Mouse (Mus musculus): ENCODE data around the gene Rpl32. TPM values are rescaled to one million over a fixed set of nuclear protein-coding genes. Genes with fewer than 3 reads are reported as not detected.

The Rpl32 gene
- total and polyA plus RNA-seq, 2 experiments from 2014 or later, result 790 to 1,119 TPM

- no peak for TF ChIP-seq CTCF (IDR thresholded peaks at IDR 0.05; ENCODE audit: low read depth)
- DNase-seq (ENCODE audit: low spot score) (no peak), ATAC-seq (no peak)
- Histone ChIP-seq H3K4me2 (ENCODE audit: low read depth, low read length) (no peak overlapping the region), H3K27ac (no peak overlapping the region), H3K27me3 (ENCODE audit: insufficient read depth, low read length) (no peaks in the 10 kb centered on the region), H3K36me3 (ENCODE audit: insufficient read depth, low read length) (no peaks in the 10 kb centered on the region), H3K4me3 (ENCODE audit: low read length) (no peak overlapping the region), H3K9ac (replicated peaks; ENCODE audit: low read length) (no peak overlapping the region), H3K4me1 (ENCODE audit: insufficient read depth, low read length) (no peaks in the 10 kb centered on the region), H3K9me3 (ENCODE audit: low read length) (no peaks in the 10 kb centered on the region)
- 73% methylated on average over 4 of the region's 4 CpGs for WGBS
Observed at GRCm38 (mm10) chr6:115815041-115815440, 6.5 kb upstream of the Rpl32 start.

GRCm38 (mm10) chr6:115814104-115814503 lies 5.6 kb upstream of the Rpl32 start:
- H3K4me3 ChIP-seq (ENCODE audit: low read length), result no peak overlapping the region
- H3K27me3 ChIP-seq (ENCODE audit: insufficient read depth, low read length), result no peaks in the 10 kb centered on the region
- 31% methylated on average over 4 of the region's 4 CpGs for WGBS
- TF ChIP-seq CTCF (IDR thresholded peaks at IDR 0.05; ENCODE audit: low read depth), result peak; percentile 74
- ATAC-seq (peak; percentile 41; the same call in 1 of the 2 replicates), DNase-seq (ENCODE audit: low spot score) (peak; percentile 74)
- H3K36me3 ChIP-seq (ENCODE audit: insufficient read depth, low read length), result no peaks in the 10 kb centered on the region
- H3K9ac ChIP-seq (replicated peaks; ENCODE audit: low read length), result no peak overlapping the region
- H3K4me2 ChIP-seq (ENCODE audit: low read depth, low read length), result no peak overlapping the region
- no peaks in the 10 kb centered on the region for H3K9me3 ChIP-seq (ENCODE audit: low read length)
- no peaks in the 10 kb centered on the region for H3K4me1 ChIP-seq (ENCODE audit: insufficient read depth, low read length)
- no peak overlapping the region for H3K27ac ChIP-seq

GRCm38 (mm10) chr6:115811606-115812005 lies 3.1 kb upstream of the Rpl32 start:
- H3K9me3 ChIP-seq (ENCODE audit: low read length), result no peaks in the 10 kb centered on the region
- no peaks in the 10 kb centered on the region for H3K27me3 ChIP-seq (ENCODE audit: insufficient read depth, low read length)
- no peak overlapping the region for H3K4me3 ChIP-seq (ENCODE audit: low read length)
- H3K36me3 ChIP-seq (ENCODE audit: insufficient read depth, low read length), result 0 out of 2 replicates have a peak, but pooled peaks cover 5% of the 10 kb centered on the region
- peaks cover 6% of the 10 kb centered on the region for H3K4me1 ChIP-seq (ENCODE audit: insufficient read depth, low read length)
- no peak overlapping the region for H3K9ac ChIP-seq (replicated peaks; ENCODE audit: low read length)
- WGBS, result 72% methylated on average over 8 of the region's 8 CpGs
- DNase-seq (ENCODE audit: low spot score) (no peak), ATAC-seq (no peak)
- no peak overlapping the region for H3K4me2 ChIP-seq (ENCODE audit: low read depth, low read length)
- no peak for TF ChIP-seq CTCF (IDR thresholded peaks at IDR 0.05; ENCODE audit: low read depth)
- no peak overlapping the region for H3K27ac ChIP-seq

- peaks cover 29% of the 10 kb centered on the region for H3K36me3 ChIP-seq (ENCODE audit: insufficient read depth, low read length)
- peaks cover 6% of the 10 kb centered on the region for H3K4me1 ChIP-seq (ENCODE audit: insufficient read depth, low read length)
- under 1% methylated on average over 22 of the region's 22 CpGs for WGBS
- no peaks in the 10 kb centered on the region for H3K9me3 ChIP-seq (ENCODE audit: low read length)
- H3K27ac ChIP-seq, result peak overlapping the region; percentile 99
- ATAC-seq (peak; percentile 31; the same call in 1 of the 2 replicates), DNase-seq (ENCODE audit: low spot score) (no peak)
- TF ChIP-seq CTCF (IDR thresholded peaks at IDR 0.05; ENCODE audit: low read depth), result no peak
- H3K4me2 ChIP-seq (ENCODE audit: low read depth, low read length), result peak overlapping the region; percentile 74
- peak overlapping the region; percentile 96 for H3K9ac ChIP-seq (replicated peaks; ENCODE audit: low read length)
- H3K27me3 ChIP-seq (ENCODE audit: insufficient read depth, low read length), result no peaks in the 10 kb centered on the region
- peak overlapping the region; percentile 92 for H3K4me3 ChIP-seq (ENCODE audit: low read length)
Observed at GRCm38 (mm10) chr6:115808196-115808487, 405 bp downstream of the Rpl32 start.

GRCm38 (mm10) chr6:115807464-115808195 lies 917 bp downstream of the Rpl32 start:
- Histone ChIP-seq H3K9me3 (ENCODE audit: low read length) (no peaks in the 10 kb centered on the region), H3K4me3 (ENCODE audit: low read length) (peak overlapping the region; percentile 92), H3K4me2 (ENCODE audit: low read depth, low read length) (peak overlapping the region; percentile 74), H3K36me3 (ENCODE audit: insufficient read depth, low read length) (peaks cover 30% of the 10 kb centered on the region), H3K4me1 (ENCODE audit: insufficient read depth, low read length) (peaks cover 6% of the 10 kb centered on the region), H3K9ac (replicated peaks; ENCODE audit: low read length) (peak overlapping the region; percentile 96), H3K27ac (peak overlapping the region; percentile 99), H3K27me3 (ENCODE audit: insufficient read depth, low read length) (no peaks in the 10 kb centered on the region)
- TF ChIP-seq CTCF (IDR thresholded peaks at IDR 0.05; ENCODE audit: low read depth), result no peak
- DNase-seq (ENCODE audit: low spot score) (peak; percentile 10), ATAC-seq (no peak)
- 3% methylated on average over 15 of the region's 15 CpGs for WGBS

GRCm38 (mm10) chr6:115804432-115805192 lies 3.9 kb downstream of the Rpl32 start:
- DNase-seq (ENCODE audit: low spot score) (no peak), ATAC-seq (no peak)
- Histone ChIP-seq H3K27me3 (ENCODE audit: insufficient read depth, low read length) (no peaks in the 10 kb centered on the region), H3K36me3 (ENCODE audit: insufficient read depth, low read length) (peaks cover 49% of the 10 kb centered on the region), H3K4me1 (ENCODE audit: insufficient read depth, low read length) (peaks cover 6% of the 10 kb centered on the region), H3K27ac (no peak overlapping the region), H3K4me2 (ENCODE audit: low read depth, low read length) (no peak overlapping the region), H3K9ac (replicated peaks; ENCODE audit: low read length) (no peak overlapping the region), H3K9me3 (ENCODE audit: low read length) (no peaks in the 10 kb centered on the region), H3K4me3 (ENCODE audit: low read length) (no peak overlapping the region)
- WGBS, result 66% methylated on average over 10 of the region's 10 CpGs
- TF ChIP-seq CTCF (IDR thresholded peaks at IDR 0.05; ENCODE audit: low read depth), result no peak

All from hindbrain, postnatal 0 days (tissue).